Mouse (Mus musculus): ENCODE results near the gene Wsb2.

GRCm38 (mm10) chr5:117398007-117398550, 41.0 kb downstream of the Wsb2 start:
- TF ChIP-seq POLR2A (IDR thresholded peaks at IDR 0.05; ENCODE audit: borderline replicate concordance, insufficient read depth, low read length), result no peak
- TF ChIP-seq CTCF (IDR thresholded peaks at IDR 0.05; ENCODE audit: borderline replicate concordance, insufficient read depth, low read depth, low read length), result no peak

Data from cerebellum, adult 2 months (tissue).